ENCODE assay signal across 10 mouse cellular contexts in the genomic region with DNA sequence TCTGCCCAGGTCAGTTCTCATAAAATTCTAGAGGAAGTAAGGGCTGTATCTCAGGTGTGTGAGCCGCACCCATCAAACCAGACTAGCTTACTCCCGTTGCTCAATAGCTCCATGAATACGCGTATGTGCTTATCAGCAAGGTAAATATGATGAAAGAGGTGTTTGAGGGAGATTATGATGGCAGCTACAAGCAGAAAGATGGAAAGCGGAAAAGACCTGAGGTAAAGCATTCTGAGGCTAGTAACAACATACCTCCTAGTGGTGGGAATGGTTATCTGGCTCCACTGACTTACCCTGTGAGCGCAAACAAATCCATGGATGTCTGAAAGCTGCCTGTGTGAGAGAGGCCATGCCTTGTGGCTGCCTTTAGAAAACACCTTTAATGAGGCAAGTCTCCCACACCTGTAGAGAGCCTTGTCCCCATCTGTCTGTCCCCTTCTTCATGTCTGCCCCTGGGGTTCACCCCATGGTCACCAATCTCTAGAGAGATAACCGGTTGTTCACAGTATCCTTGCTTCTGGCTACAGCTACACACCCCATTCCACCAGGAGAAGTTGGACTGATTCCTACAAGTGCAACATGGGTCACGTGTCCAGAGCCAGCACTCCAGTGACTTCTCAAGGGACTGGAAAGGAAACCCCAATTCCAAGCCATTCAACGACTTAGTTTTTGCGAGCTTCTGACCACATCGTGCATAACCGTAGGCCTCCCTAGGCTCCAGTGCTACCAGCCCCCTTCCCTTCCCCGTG. TPM values are rescaled to one million over a fixed set of nuclear protein-coding genes. Genes with fewer than 3 reads are reported as not detected.
DNase-seq lines count a peak whose midpoint lies in the region; ATAC-seq and TF ChIP-seq lines count a peak whose summit lies in the region.
"Had no signal": no experiment of that assay in that cellular context is flagged by ENCODE, and none has a peak within 500 bp of the region (broad histone marks: within the 10 kb centered on the region; RNA-seq: fewer than 3 reads in every experiment).

No protein-coding gene starts in this region.

- TF ChIP-seq CTCF in C2C12 (IDR thresholded peaks at IDR 0.05; ENCODE audit: control insufficient read depth, insufficient read depth, insufficient read length), result no peak

- no peaks in the 10 kb centered on the region for H3K9me3 ChIP-seq in embryonic facial prominence, embryonic 14.5 days (ENCODE audit: control insufficient read depth, low read length)
- no peaks in the 10 kb centered on the region for H3K9me3 ChIP-seq in embryonic facial prominence, embryonic 10.5 days
- no peaks in the 10 kb centered on the region for H3K9me3 ChIP-seq in intestine, embryonic 16.5 days (ENCODE audit: control insufficient read depth, low read length)
- H3K9me3 ChIP-seq: embryonic facial prominence, embryonic 13.5 days; megakaryocyte, embryonic 14.5 days had no signal

- no peak overlapping the region for H3K4me3 ChIP-seq in embryonic facial prominence, embryonic 14.5 days (ENCODE audit: low read depth, low read length)
- no peak overlapping the region for H3K4me3 ChIP-seq in embryonic facial prominence, embryonic 10.5 days
- H3K4me3 ChIP-seq in C2C12 (ENCODE audit: insufficient read depth, poor library complexity, severe bottlenecking), result no peak overlapping the region
- H3K4me3 ChIP-seq in intestine, embryonic 16.5 days (ENCODE audit: low read length), result no peak overlapping the region
- H3K4me3 ChIP-seq: embryonic facial prominence, embryonic 13.5 days; megakaryocyte, embryonic 14.5 days had no signal

- H3K9ac ChIP-seq in embryonic facial prominence, embryonic 14.5 days (ENCODE audit: low read depth, low read length), result no peak overlapping the region
- no peak overlapping the region for H3K9ac ChIP-seq in intestine, embryonic 16.5 days (ENCODE audit: low read depth, low read length)
- H3K9ac ChIP-seq: embryonic facial prominence, embryonic 13.5 days had no signal

- no peaks in the 10 kb centered on the region for H3K27me3 ChIP-seq in embryonic facial prominence, embryonic 14.5 days (replicated peaks; ENCODE audit: control insufficient read depth, insufficient read depth, low read length)
- H3K27me3 ChIP-seq in embryonic facial prominence, embryonic 10.5 days (replicated peaks; ENCODE audit: low read depth, poor library complexity, severe bottlenecking), result peaks cover 11% of the 10 kb centered on the region
- no peaks in the 10 kb centered on the region for H3K27me3 ChIP-seq in C2C12 (ENCODE audit: control insufficient read depth, insufficient read depth, insufficient read length)
- no peaks in the 10 kb centered on the region for H3K27me3 ChIP-seq in intestine, embryonic 16.5 days (replicated peaks; ENCODE audit: control insufficient read depth, insufficient read depth, low read length)
- H3K27me3 ChIP-seq: embryonic facial prominence, embryonic 13.5 days; megakaryocyte, embryonic 14.5 days had no signal

- WGBS in embryonic facial prominence, embryonic 14.5 days, result 67% methylated on average over 13 of the region's 13 CpGs
- WGBS in embryonic facial prominence, embryonic 10.5 days, result 83% methylated on average over 13 of the region's 13 CpGs
- WGBS in intestine, embryonic 16.5 days, result 57% methylated on average over 13 of the region's 13 CpGs

- H3K79me3 ChIP-seq in C2C12 (ENCODE audit: low read depth), result no peaks in the 10 kb centered on the region

- no peaks in the 10 kb centered on the region for H3K36me3 ChIP-seq in embryonic facial prominence, embryonic 14.5 days (ENCODE audit: control insufficient read depth, insufficient read depth, low read length)
- H3K36me3 ChIP-seq in embryonic facial prominence, embryonic 10.5 days (replicated peaks), result no peaks in the 10 kb centered on the region
- H3K36me3 ChIP-seq in C2C12 (ENCODE audit: control insufficient read depth, insufficient read depth), result no peaks in the 10 kb centered on the region
- no peaks in the 10 kb centered on the region for H3K36me3 ChIP-seq in intestine, embryonic 16.5 days (ENCODE audit: control insufficient read depth, insufficient read depth, low read length)
- H3K36me3 ChIP-seq: embryonic facial prominence, embryonic 13.5 days had no signal

- H3ac ChIP-seq in C2C12 (ENCODE audit: control insufficient read depth, insufficient read length, low read depth), result no peak overlapping the region

- ATAC-seq in embryonic facial prominence, embryonic 14.5 days (ENCODE audit: low read depth), result peak; percentile 60; the same call in 1 of the 2 replicates
- ATAC-seq in intestine, embryonic 16.5 days, result peak; percentile 96

- no peaks in the 10 kb centered on the region for H3K4me1 ChIP-seq in embryonic facial prominence, embryonic 14.5 days (ENCODE audit: control insufficient read depth, insufficient read depth, low read length)
- H3K4me1 ChIP-seq in embryonic facial prominence, embryonic 10.5 days, result peaks cover 5% of the 10 kb centered on the region; the same call in 1 of the 2 replicates
- H3K4me1 ChIP-seq in intestine, embryonic 16.5 days (ENCODE audit: control insufficient read depth, insufficient read depth, low read length), result peaks cover 5% of the 10 kb centered on the region

- no peak overlapping the region for H3K27ac ChIP-seq in embryonic facial prominence, embryonic 14.5 days (replicated peaks; ENCODE audit: low read depth, low read length)
- H3K27ac ChIP-seq in embryonic facial prominence, embryonic 10.5 days (replicated peaks), result no peak overlapping the region
- H3K27ac ChIP-seq in intestine, embryonic 16.5 days (ENCODE audit: low read length), result peak overlapping the region; percentile 67
- H3K27ac ChIP-seq: embryonic facial prominence, embryonic 13.5 days had no signal

- no peaks in the 10 kb centered on the region for H3K79me2 ChIP-seq in C2C12 (ENCODE audit: control insufficient read depth, insufficient read depth)

- no peak overlapping the region for H3K4me2 ChIP-seq in embryonic facial prominence, embryonic 14.5 days (ENCODE audit: low read depth, low read length)
- H3K4me2 ChIP-seq in intestine, embryonic 16.5 days (ENCODE audit: low read depth, low read length), result no peak overlapping the region
- H3K4me2 ChIP-seq: embryonic facial prominence, embryonic 13.5 days had no signal

- DNase-seq in embryonic facial prominence, embryonic 14.5 days (ENCODE audit: low spot score), result no peak
- no peak for DNase-seq in embryonic facial prominence, embryonic 10.5 days (ENCODE audit: low spot score)
- DNase-seq in lung, adult 18-20 months, result peak; percentile 70
- DNase-seq in Muller cell, postnatal 12 days (ENCODE audit: inconsistent ontology term), result no peak
- no peak for DNase-seq in thymus, postnatal 14 days
- DNase-seq in layer of hippocampus, postnatal 25 days (ENCODE audit: extremely low spot score in 1 of 2, low spot score in 1 of 2), result no peak

TF ChIP-seq in C2C12, 6 proteins besides CTCF, POLR2A, EP300 and RAD21:
- TF ChIP-seq MYOG (IDR thresholded peaks at IDR 0.05; ENCODE audit: control insufficient read depth, extremely low read depth, insufficient read length) (no peak), MYOD1 (IDR thresholded peaks at IDR 0.05; ENCODE audit: control insufficient read depth, insufficient read length, low read depth) (no peak), USF1 (IDR thresholded peaks at IDR 0.05; ENCODE audit: low read depth) (peak; percentile 71)

RNA-seq across cellular contexts. Expression of gene Kras, which starts 6.1 kb away (rescaled TPM):
- polyA plus RNA-seq in embryonic facial prominence, embryonic 14.5 days (2014; fragmentation: Nextera tagmentation; extraction: Ambion mirVana), result 70.4 and 71.3 TPM in 2 replicates
- polyA plus RNA-seq in embryonic facial prominence, embryonic 10.5 days (2016; fragmentation: Nextera tagmentation; extraction: Ambion mirVana), result 87.8 and 89.7 TPM in 2 replicates
- polyA plus RNA-seq in C2C12 (2012; fragmentation: generic; extraction: Trizol), result 17.8 TPM
- 56.6 and 60.2 TPM in 2 replicates for polyA plus RNA-seq in intestine, embryonic 16.5 days (2015; fragmentation: Nextera tagmentation; extraction: Ambion mirVana)
- 10 to 100 TPM; 75.0 to 75.6 TPM for total RNA-seq in layer of hippocampus, postnatal 25 days (2021)

RNA-seq across cellular contexts. Expression of gene Etfrf1, which starts 45.2 kb away (rescaled TPM):
- 28.4 and 29.6 TPM in 2 replicates for polyA plus RNA-seq in embryonic facial prominence, embryonic 14.5 days (2014; fragmentation: Nextera tagmentation; extraction: Ambion mirVana)
- 27.6 and 29.8 TPM in 2 replicates for polyA plus RNA-seq in embryonic facial prominence, embryonic 10.5 days (2016; fragmentation: Nextera tagmentation; extraction: Ambion mirVana)
- polyA plus RNA-seq in C2C12 (2012; fragmentation: generic; extraction: Trizol), result 4.2 TPM
- polyA plus RNA-seq in intestine, embryonic 16.5 days (2015; fragmentation: Nextera tagmentation; extraction: Ambion mirVana), result 53.9 and 56.0 TPM in 2 replicates
- total RNA-seq in layer of hippocampus, postnatal 25 days (2021), result 10 to 100 TPM; 23.8 to 24.2 TPM

RNA-seq across cellular contexts. Expression of gene Casc1, which starts 45.3 kb away (rescaled TPM):
- polyA plus RNA-seq in embryonic facial prominence, embryonic 14.5 days (2014; fragmentation: Nextera tagmentation; extraction: Ambion mirVana), result 0.58 and 0.95 TPM in 2 replicates
- 0.32 and 0.40 TPM in 2 replicates for polyA plus RNA-seq in embryonic facial prominence, embryonic 10.5 days (2016; fragmentation: Nextera tagmentation; extraction: Ambion mirVana)
- polyA plus RNA-seq in C2C12 (2012; fragmentation: generic; extraction: Trizol), result 0.25 TPM
- 0.22 and 0.23 TPM in 2 replicates for polyA plus RNA-seq in intestine, embryonic 16.5 days (2015; fragmentation: Nextera tagmentation; extraction: Ambion mirVana)
- 1 to 10 TPM in 1 of 2 experiments, under 1 TPM in 1; 0.91 to 1.1 TPM for total RNA-seq in layer of hippocampus, postnatal 25 days (2021)

Comparison
In these comparisons a context has a peak if more than half of its experiments do, and no peak if none do; other contexts are left out.
1. DNase-seq: peak in lung, adult 18-20 months (2 of 2); none in embryonic facial prominence, embryonic 14.5 days (single experiment), embryonic facial prominence, embryonic 10.5 days (single experiment), Muller cell, postnatal 12 days (single experiment), thymus, postnatal 14 days (single experiment) and layer of hippocampus, postnatal 25 days (0 of 2).